Mouse (Mus musculus) thymus, adult 18-20 months (tissue): Measurements from ENCODE around the gene Olfr1076.
"Not testable (repeated sequence)": the region's sequence is repeated elsewhere in the genome, so short reads cannot be mapped to it uniquely, and the experiment has no call there.

Source experiments
- DNase-seq, 2 experiments: peaks; one replicate each; pipeline ENCODE4 v3.0.0; 2022; ENCODE audit warnings: mixed read lengths in 2 of 2

The Olfr1076 gene

DNA sequence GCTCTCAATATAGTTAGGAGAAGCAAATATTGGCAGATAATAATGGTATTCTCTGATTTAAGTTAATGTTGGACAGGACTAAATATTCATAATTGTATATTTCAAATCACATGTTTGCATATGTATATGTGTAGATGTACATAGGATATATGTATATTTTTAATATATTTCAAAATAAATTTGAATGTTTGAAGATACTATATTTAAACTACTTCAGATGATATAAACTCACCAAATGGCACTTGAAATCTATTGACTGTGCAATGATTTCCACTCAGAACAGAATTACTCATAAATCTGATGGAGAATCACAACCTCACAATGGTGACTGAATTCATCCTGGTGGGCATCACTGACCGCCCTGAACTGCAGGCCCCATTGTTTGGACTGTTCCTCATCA lies at the start of gene Olfr1076:
Gene Olfr1076, plus strand, starts transcription at position 301 of the 400 bp plus-strand sequence.
- DNase-seq, result no peak

DNA sequence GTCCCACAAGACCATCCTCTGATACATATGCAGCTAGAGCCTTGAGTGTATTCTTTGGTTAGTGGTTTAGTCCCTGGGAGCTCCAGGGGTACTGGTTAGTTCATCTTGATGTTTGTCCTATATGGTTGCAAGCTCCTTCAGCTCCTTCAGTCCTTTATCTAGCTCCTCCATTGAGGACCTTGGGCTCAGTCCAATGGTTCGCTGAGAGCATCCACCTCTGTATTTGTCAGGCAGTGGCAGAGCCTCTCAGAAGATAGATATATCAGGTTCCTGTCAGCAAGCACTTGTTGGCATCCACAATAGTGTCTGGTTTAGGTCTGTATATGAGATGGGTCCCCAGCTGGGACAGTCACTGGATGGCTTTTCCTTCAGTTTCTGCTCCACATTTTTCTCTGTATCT lies 47.8 kb upstream of the Olfr1076 start:
- DNase-seq, result no peak

DNA sequence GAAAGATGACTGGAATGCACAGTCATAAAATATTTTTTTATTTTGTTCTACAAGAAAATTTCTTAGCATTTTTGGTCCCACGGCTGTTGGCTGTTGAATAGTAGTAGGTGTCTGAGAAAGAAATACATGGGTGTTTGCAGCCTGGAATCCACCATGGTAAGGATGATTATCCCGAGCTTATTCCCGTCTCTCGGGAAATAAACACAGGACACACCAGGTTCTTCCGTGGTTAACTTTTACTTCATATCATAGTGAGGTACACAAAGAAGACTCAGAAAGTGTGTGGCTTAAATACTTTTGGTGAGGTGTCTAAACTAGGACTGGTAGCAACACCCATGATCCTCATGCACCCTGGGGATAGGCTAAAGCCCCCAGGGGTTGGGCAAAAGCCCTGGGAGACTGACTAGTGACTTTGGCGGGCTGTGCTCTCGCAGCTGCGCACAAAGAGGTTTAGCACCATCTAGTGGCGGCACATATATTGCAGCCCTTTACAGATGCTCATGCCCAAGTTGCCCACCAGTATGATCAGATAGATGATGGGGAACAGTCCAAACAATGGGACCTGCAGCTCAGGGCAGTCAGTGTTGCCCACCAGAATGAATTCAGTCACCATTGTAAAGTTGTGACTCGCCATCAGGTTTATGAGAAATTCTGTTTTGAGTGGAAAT lies 43.7 kb upstream of the Olfr1076 start:
- DNase-seq, result peak in 1 of 2 experiments; percentile 13

DNA sequence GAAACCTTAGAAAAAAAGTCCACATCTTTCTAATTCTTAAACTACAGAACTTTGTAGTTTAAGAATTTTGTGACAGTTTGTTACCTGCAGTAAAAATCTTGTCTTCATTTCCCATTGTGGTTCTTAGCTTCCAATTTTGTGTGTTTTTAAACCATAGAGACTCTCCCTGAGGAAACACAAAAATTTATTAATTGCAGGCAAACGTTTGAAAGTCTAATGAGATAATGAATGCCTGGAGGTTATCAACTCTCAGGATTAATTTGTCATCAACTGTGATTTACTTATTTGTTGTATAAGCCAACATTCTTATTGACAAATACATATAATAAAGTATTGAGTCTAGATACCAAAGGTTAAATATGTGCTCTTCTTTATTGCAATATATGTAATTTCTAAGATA lies 21.0 kb upstream of the Olfr1076 start, which contains the start of gene Olfr228:
Gene Olfr228, minus strand, starts transcription at position 101 of the 400 bp plus-strand sequence.
- DNase-seq, result no peak

DNA sequence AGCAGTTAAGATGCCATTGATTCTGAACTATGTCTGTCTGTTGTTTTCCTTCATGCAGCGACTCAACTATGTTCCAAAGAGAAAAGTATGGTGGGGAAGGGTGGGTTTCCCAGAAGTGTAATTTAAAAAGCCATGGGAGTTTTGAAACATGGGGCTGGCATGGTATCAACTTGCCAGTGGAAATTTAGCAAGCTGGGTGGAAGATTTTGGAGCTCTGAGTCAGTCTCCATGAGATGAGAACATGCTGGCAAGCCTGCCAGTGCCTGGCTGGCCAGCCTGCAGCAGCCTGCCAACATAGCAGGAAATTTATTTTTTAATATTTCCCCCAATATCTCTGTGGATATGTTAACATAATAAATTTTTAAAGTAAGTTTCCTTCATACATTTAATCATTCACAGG lies 22.7 kb downstream of the Olfr1076 start:
- no peak for DNase-seq

DNA sequence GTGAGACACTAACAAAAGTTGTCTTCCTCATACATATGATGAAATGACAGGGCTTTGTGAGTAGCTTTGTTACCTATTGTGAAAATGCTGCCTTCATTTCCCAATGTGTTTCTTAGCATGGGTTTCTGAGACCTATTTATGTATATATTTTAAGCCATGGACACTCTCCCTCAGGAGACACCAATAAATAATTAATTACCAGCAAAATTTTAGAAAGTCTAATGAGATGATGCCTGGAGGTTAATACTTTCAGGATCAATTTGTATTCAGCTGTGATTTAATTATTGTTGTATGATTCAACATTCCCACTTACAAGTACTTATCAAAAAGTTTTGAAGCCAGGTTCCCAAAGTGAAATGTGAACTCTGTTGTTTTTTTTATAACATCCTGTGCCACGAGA lies 34.1 kb downstream of the Olfr1076 start, which contains the start of gene Olfr1079:
Gene Olfr1079, minus strand, starts transcription at position 101 of the 400 bp plus-strand sequence.
- DNase-seq, result no peak

DNA sequence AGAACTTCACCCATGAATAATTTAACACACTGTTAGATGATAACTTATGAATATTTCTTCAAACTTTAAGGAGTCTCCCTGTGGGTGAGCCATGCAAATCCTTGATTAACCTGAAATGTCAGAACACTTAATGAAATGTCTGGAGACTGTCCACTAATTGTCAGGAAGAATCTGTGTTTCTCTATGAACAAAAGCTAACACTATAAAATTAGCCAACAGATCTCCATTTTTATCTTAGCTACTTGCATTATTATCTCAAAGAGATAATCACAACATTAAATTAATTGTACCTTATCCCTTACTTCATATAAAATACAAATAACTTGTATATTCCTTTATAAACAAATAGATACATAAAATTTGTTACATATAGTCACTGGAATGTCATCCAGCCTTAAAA lies 49.9 kb downstream of the Olfr1076 start, which contains the start of gene Olfr1080:
Gene Olfr1080, minus strand, starts transcription at position 101 of the 400 bp plus-strand sequence.
- not testable (repeated sequence) for DNase-seq
